Mouse (Mus musculus): Measurements from ENCODE around the gene Bap1. TPM values are rescaled to one million over a fixed set of nuclear protein-coding genes. Genes with fewer than 3 reads are reported as not detected.

The Bap1 gene
- polyA plus RNA-seq (2014; fragmentation: Nextera tagmentation; extraction: Ambion mirVana), result 93.9 and 105 TPM in 2 replicates

DNA sequence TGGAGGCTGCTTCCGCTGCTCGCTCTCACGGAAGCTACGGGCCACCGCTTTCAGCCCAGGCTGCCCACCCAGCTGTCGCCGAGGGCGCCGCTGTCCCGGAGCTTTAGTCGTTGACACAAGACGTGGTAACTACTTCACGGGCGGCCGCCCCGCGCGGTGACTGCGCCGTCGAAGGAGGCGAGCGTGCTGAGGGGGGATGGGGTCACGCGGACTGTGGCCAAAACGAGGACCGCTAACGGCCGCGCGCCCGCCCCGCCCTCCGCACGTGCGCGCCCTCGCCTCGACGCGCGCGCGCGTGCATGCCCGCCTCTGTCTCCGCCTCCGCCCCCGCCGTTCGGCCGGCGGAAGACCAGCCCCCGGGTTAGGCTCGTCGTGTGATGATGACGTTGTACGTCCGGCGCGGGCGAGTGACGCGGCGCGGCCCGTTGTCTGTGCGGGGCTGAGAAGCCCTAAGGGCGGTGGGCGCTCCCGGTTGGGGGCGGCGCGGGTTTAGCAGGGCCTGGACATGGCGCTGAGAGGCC is at the start of gene Bap1, which contains the start of gene Phf7:
Gene Bap1, plus strand, starts transcription at position 367 of the 521 bp plus-strand sequence.
Gene Phf7, minus strand, starts transcription at position 234 of the 521 bp plus-strand sequence.
- Histone ChIP-seq H3K27ac (ENCODE audit: low read depth, low read length) (peak within 1 kb of the TSS; percentile 88), H3K36me3 (ENCODE audit: control insufficient read depth, insufficient read depth, low read length) (peaks cover 34% of the 10 kb centered on the region), H3K4me1 (ENCODE audit: control insufficient read depth, insufficient read depth, low read length) (peaks cover 8% of the 10 kb centered on the region), H3K27me3 (replicated peaks; ENCODE audit: control insufficient read depth, insufficient read depth, low read length) (no peaks in the 10 kb centered on the region), H3K4me3 (ENCODE audit: low read depth, low read length) (peak within 1 kb of the TSS; percentile 97), H3K9ac (ENCODE audit: low read length) (peak within 1 kb of the TSS; percentile 99), H3K4me2 (ENCODE audit: low read length) (peak within 1 kb of the TSS; percentile 92), H3K9me3 (replicated peaks; ENCODE audit: control insufficient read depth, low read length) (no peaks in the 10 kb centered on the region)
- WGBS, result under 1% methylated on average over 75 of the region's 75 CpGs
- peak; percentile 95 for ATAC-seq
- DNase-seq (ENCODE audit: low spot score), result peak; percentile 96

DNA sequence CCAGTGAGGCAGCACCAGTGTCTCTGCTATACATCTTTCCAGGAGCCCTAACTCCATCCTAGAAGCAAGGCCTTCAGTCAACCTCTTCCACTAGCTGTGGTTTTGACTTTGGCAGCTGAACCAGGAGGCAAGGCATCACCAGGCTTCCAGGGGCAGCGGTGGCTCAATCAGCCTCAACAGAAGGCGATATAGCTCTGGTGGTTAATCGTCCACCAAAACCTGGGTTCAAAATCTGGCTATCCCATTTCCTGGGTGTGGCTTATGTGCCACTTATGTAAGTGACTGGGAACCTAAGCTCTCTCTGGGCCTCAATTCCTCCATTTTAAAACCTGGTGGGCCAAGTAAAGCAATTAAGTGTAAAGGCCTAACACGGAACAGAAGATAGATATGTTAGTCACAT is 46.4 kb upstream of the Bap1 start:
- no peak for ATAC-seq
- Histone ChIP-seq H3K27me3 (replicated peaks; ENCODE audit: control insufficient read depth, insufficient read depth, low read length) (no peaks in the 10 kb centered on the region), H3K27ac (ENCODE audit: low read depth, low read length) (no peak overlapping the region), H3K9me3 (replicated peaks; ENCODE audit: control insufficient read depth, low read length) (no peaks in the 10 kb centered on the region), H3K4me1 (ENCODE audit: control insufficient read depth, insufficient read depth, low read length) (peaks cover 11% of the 10 kb centered on the region; the same call in 1 of the 2 replicates), H3K4me2 (ENCODE audit: low read length) (peak overlapping the region; percentile 86), H3K9ac (ENCODE audit: low read length) (peak overlapping the region; percentile 95), H3K36me3 (ENCODE audit: control insufficient read depth, insufficient read depth, low read length) (peaks cover 49% of the 10 kb centered on the region), H3K4me3 (ENCODE audit: low read depth, low read length) (peak overlapping the region; percentile 81)
- no peak for DNase-seq (ENCODE audit: low spot score)
- 76% methylated on average over 4 of the region's 4 CpGs for WGBS

DNA sequence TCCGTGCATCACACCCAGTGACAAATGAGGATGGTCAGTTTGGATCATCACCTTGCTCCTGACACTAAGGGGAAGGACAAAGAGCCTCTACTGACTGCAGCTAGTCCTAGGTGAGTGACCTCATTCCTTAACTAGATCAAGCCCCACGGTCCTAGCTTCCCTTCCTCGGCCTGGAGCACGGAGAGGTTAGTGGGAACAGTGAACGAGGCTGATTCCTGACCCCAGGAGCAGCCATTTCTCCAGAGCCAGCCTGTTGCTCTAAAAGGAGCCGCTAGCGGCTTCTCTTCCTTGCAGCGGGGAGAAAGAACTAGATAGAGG is 46.0 kb upstream of the Bap1 start:
- 20% methylated on average over 8 of the region's 8 CpGs for WGBS
- H3K27me3 ChIP-seq (replicated peaks; ENCODE audit: control insufficient read depth, insufficient read depth, low read length), result no peaks in the 10 kb centered on the region
- ATAC-seq, result no peak
- H3K36me3 ChIP-seq (ENCODE audit: control insufficient read depth, insufficient read depth, low read length), result peaks cover 45% of the 10 kb centered on the region
- H3K4me3 ChIP-seq (ENCODE audit: low read depth, low read length), result peak overlapping the region; percentile 81
- peak overlapping the region; percentile 86 for H3K4me2 ChIP-seq (ENCODE audit: low read length)
- H3K9me3 ChIP-seq (replicated peaks; ENCODE audit: control insufficient read depth, low read length), result no peaks in the 10 kb centered on the region
- peaks cover 11% of the 10 kb centered on the region; the same call in 1 of the 2 replicates for H3K4me1 ChIP-seq (ENCODE audit: control insufficient read depth, insufficient read depth, low read length)
- peak overlapping the region; percentile 95 for H3K9ac ChIP-seq (ENCODE audit: low read length)
- DNase-seq (ENCODE audit: low spot score), result no peak
- peak overlapping the region; percentile 88 for H3K27ac ChIP-seq (ENCODE audit: low read depth, low read length)

DNA sequence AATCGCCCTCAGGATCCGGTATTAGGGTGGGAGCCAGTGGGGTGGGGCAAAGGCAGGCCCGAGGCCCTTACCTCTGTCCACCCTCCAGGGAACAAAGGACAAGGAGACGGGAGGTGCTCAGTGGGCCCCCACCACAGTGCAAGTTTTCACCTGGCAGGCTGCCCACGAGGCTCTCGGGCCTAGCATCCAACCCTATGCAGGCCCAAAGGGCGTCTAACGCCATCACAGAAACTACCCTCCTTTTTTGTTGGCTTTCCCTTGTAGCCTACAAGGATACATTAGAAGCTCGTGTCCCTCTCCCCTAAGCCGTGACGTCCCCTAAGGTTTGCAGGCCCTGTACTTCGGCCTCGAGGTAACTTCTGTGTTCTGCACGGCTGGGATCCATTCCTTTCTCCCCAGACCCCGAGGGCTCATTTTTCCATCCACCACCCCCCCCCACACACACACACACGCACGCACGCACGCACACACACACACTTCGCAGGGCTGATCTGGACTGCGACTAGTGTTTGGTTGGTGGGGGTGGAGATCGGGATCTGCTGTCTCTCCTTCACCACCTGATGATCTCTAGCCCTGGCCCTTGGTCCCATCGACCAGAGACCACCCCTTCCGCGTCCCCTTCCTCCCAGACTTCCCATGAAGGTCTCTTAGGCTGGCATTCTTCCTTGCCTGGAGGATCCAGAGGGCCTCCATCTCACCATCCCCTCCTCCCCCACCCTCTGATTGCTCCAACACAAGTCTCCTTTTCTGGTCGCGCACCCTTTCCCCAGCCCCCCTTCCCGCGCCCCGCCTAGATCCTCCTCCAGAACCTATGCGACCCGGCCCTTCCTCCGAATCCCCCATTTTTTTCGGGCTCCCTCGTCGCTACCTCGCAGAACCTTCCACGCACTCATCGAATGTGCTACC is 45.4 kb upstream of the Bap1 start:
- H3K27ac ChIP-seq (ENCODE audit: low read depth, low read length), result peak overlapping the region; percentile 88
- H3K4me2 ChIP-seq (ENCODE audit: low read length), result peak overlapping the region; percentile 86
- DNase-seq (ENCODE audit: low spot score) (peak; percentile 58), ATAC-seq (peak; percentile 57)
- peaks cover 39% of the 10 kb centered on the region for H3K36me3 ChIP-seq (ENCODE audit: control insufficient read depth, insufficient read depth, low read length)
- peaks cover 11% of the 10 kb centered on the region; the same call in 1 of the 2 replicates for H3K4me1 ChIP-seq (ENCODE audit: control insufficient read depth, insufficient read depth, low read length)
- no peaks in the 10 kb centered on the region for H3K9me3 ChIP-seq (replicated peaks; ENCODE audit: control insufficient read depth, low read length)
- H3K27me3 ChIP-seq (replicated peaks; ENCODE audit: control insufficient read depth, insufficient read depth, low read length), result no peaks in the 10 kb centered on the region
- peak overlapping the region; percentile 81 for H3K4me3 ChIP-seq (ENCODE audit: low read depth, low read length)
- under 1% methylated on average over 39 of the region's 39 CpGs for WGBS
- peak overlapping the region; percentile 95 for H3K9ac ChIP-seq (ENCODE audit: low read length)

DNA sequence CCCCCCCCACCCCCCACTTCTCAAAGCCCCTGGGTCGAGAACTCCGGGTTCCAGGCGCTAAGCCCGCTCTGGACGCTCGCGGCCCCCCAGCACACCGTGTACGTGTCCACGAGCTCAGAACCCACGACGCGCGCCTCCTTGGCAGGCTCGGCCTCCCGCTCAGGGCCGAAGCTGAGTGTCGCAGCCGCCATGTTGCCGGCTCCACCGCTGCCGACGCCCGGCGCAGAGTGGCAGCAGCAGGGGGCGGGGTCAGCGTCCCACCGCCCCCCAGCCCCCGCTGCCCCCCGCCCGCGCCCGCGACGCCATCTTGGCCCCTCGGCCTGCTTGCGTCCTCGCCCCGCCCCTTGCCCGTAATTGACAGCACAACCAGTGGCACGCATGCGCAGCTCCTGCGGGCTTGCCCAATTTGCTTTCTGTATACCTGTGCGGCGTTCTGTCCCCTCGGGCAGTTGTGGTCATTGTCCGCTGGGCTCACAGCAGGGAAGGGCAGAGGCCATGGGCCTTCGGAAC is 44.7 kb upstream of the Bap1 start:
- Histone ChIP-seq H3K4me3 (ENCODE audit: low read depth, low read length) (peak overlapping the region; percentile 81), H3K27me3 (replicated peaks; ENCODE audit: control insufficient read depth, insufficient read depth, low read length) (no peaks in the 10 kb centered on the region), H3K9me3 (replicated peaks; ENCODE audit: control insufficient read depth, low read length) (no peaks in the 10 kb centered on the region), H3K27ac (ENCODE audit: low read depth, low read length) (peak overlapping the region; percentile 88), H3K9ac (ENCODE audit: low read length) (peak overlapping the region; percentile 95), H3K4me2 (ENCODE audit: low read length) (peak overlapping the region; percentile 86), H3K36me3 (ENCODE audit: control insufficient read depth, insufficient read depth, low read length) (peaks cover 32% of the 10 kb centered on the region), H3K4me1 (ENCODE audit: control insufficient read depth, insufficient read depth, low read length) (peaks cover 11% of the 10 kb centered on the region; the same call in 1 of the 2 replicates)
- ATAC-seq, result peak; percentile 82
- under 1% methylated on average over 37 of the region's 48 CpGs for WGBS
- peak; percentile 97 for DNase-seq (ENCODE audit: low spot score)

DNA sequence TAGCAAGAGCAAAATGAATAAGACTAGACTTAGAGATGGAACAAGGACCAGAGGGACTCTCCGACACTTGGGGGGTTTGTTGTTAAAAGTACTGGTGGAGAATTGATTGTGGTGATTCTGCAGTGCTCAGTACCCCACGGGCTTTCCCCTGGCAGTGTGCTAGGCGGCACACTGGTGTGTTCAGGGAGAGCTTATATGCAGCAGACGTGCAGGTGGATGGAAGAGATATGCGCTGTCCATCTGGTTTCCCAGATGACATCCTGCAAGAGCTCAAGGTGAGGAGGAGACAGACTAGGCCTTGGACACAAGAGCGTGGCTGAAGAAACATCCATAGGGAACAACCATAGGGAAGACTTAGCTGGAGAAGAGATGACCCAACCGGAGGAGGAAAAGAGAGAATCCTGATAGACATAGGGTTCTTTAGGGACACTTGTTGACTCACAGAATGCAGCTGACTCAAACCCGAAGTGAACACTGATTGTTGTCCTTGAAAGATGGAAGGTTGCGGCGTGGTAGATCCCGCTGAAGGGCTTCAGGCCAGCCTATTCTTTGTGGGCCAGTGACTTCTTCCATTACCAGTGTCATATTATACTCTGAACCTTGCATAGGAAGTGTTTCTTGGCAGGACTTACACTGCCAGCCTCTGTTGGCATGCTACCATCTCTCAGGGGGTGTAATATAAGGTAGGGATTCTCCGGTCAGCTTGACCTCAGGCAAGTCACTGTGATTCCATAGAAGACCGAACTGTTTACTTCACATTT is 44.0 kb upstream of the Bap1 start:
- peaks cover 11% of the 10 kb centered on the region; the same call in 1 of the 2 replicates for H3K4me1 ChIP-seq (ENCODE audit: control insufficient read depth, insufficient read depth, low read length)
- H3K4me3 ChIP-seq (ENCODE audit: low read depth, low read length), result peak overlapping the region; percentile 81
- ATAC-seq, result peak; percentile 19
- peak overlapping the region; percentile 86 for H3K4me2 ChIP-seq (ENCODE audit: low read length)
- H3K9ac ChIP-seq (ENCODE audit: low read length), result peak overlapping the region; percentile 95
- no peaks in the 10 kb centered on the region for H3K9me3 ChIP-seq (replicated peaks; ENCODE audit: control insufficient read depth, low read length)
- H3K36me3 ChIP-seq (ENCODE audit: control insufficient read depth, insufficient read depth, low read length), result peaks cover 25% of the 10 kb centered on the region
- H3K27ac ChIP-seq (ENCODE audit: low read depth, low read length), result peak overlapping the region; percentile 88
- no peak for DNase-seq (ENCODE audit: low spot score)
- 81% methylated on average over 13 of the region's 13 CpGs for WGBS
- no peaks in the 10 kb centered on the region for H3K27me3 ChIP-seq (replicated peaks; ENCODE audit: control insufficient read depth, insufficient read depth, low read length)

DNA sequence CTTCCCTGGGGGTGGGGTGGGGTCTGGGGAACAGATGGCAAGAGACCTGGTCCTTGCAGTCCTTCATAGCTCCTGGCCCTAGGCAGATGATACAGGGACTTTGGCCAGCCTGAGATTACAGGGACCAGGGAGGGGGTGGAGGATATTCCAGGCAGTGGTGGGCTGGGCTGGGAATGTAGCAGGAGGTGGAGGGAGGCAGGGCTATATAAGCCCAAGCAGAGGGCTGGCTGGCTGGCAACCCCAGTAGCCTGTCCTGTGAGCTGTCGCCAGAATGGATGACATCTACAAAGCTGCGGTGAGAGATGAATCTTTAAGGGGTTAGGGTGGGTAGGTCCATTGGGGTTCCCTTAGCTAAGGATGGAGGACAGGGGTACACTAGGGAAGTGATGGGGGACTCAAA is 43.2 kb upstream of the Bap1 start, which contains the start of gene Tnnc1:
Gene Tnnc1, plus strand, starts transcription at position 229 of the 400 bp plus-strand sequence.
- H3K27ac ChIP-seq (ENCODE audit: low read depth, low read length), result peak within 1 kb of the TSS; percentile 88; the same call in 1 of the 2 replicates
- no peaks in the 10 kb centered on the region for H3K9me3 ChIP-seq (replicated peaks; ENCODE audit: control insufficient read depth, low read length)
- DNase-seq (ENCODE audit: low spot score), result no peak
- peak within 1 kb of the TSS; percentile 95 for H3K9ac ChIP-seq (ENCODE audit: low read length)
- ATAC-seq, result no peak
- peak within 1 kb of the TSS; percentile 86 for H3K4me2 ChIP-seq (ENCODE audit: low read length)
- 75% methylated on average over 2 of the region's 2 CpGs for WGBS
- H3K4me1 ChIP-seq (ENCODE audit: control insufficient read depth, insufficient read depth, low read length), result peaks cover 11% of the 10 kb centered on the region; the same call in 1 of the 2 replicates
- peak within 1 kb of the TSS; percentile 81; the same call in 1 of the 2 replicates for H3K4me3 ChIP-seq (ENCODE audit: low read depth, low read length)
- H3K27me3 ChIP-seq (replicated peaks; ENCODE audit: control insufficient read depth, insufficient read depth, low read length), result no peaks in the 10 kb centered on the region
- peaks cover 17% of the 10 kb centered on the region for H3K36me3 ChIP-seq (ENCODE audit: control insufficient read depth, insufficient read depth, low read length)

DNA sequence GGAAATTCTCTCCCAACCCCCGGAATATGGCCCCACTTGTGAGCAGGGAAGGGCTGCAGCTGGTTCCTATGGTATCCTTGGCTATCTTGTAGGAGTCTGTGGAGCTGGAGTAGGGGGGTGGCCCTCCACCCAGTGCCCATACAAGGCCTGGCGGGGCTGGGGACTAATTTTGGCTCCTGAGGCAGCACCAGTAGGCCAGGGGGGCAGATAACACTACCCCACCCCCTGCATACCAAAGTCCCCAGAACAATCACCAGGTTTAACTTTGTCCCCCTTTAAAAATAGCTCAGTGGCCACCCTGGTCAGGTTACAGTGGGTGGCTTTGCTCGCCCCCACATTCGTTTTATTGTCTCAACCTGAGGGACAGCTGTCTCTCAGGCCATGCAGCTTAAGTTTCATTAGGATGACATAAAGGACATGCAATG is 42.1 kb upstream of the Bap1 start:
- ATAC-seq (no peak), DNase-seq (ENCODE audit: low spot score) (no peak)
- H3K27ac ChIP-seq (ENCODE audit: low read depth, low read length), result no peak overlapping the region
- no peak overlapping the region for H3K4me2 ChIP-seq (ENCODE audit: low read length)
- WGBS, result 79% methylated on average over 4 of the region's 4 CpGs
- no peaks in the 10 kb centered on the region for H3K9me3 ChIP-seq (replicated peaks; ENCODE audit: control insufficient read depth, low read length)
- H3K27me3 ChIP-seq (replicated peaks; ENCODE audit: control insufficient read depth, insufficient read depth, low read length), result no peaks in the 10 kb centered on the region
- H3K36me3 ChIP-seq (ENCODE audit: control insufficient read depth, insufficient read depth, low read length), result peaks cover 6% of the 10 kb centered on the region
- no peak overlapping the region for H3K9ac ChIP-seq (ENCODE audit: low read length)
- no peak overlapping the region for H3K4me3 ChIP-seq (ENCODE audit: low read depth, low read length)
- H3K4me1 ChIP-seq (ENCODE audit: control insufficient read depth, insufficient read depth, low read length), result peaks cover 11% of the 10 kb centered on the region; the same call in 1 of the 2 replicates

Measured in forebrain, embryonic 14.5 days (tissue).